Comparison of ENCODE assay signal across 12 mouse cellular contexts in genomic region chr4:150926924-150927705, GRCm38 (mm10). TPM values are rescaled to one million over a fixed set of nuclear protein-coding genes. Genes with fewer than 3 reads are reported as not detected.
DNase-seq lines count a peak whose midpoint lies in the region; ATAC-seq and TF ChIP-seq lines count a peak whose summit lies in the region.
"Had no signal": no experiment of that assay in that cellular context is flagged by ENCODE, and none has a peak within 500 bp of the region (broad histone marks: within the 10 kb centered on the region; RNA-seq: fewer than 3 reads in every experiment).

No protein-coding gene starts in this region.

- H3K4me2 ChIP-seq in kidney, embryonic 16.5 days (replicated peaks; ENCODE audit: low read depth, low read length) = no peak overlapping the region
- H3K4me2 ChIP-seq in liver, embryonic 12.5 days = no peak overlapping the region
- H3K4me2 ChIP-seq: intestine, embryonic 15.5 days had no signal

- no peak for TF ChIP-seq POLR2A in kidney, adult 2 months (IDR thresholded peaks at IDR 0.05; ENCODE audit: low read depth, low read length)

- no peaks in the 10 kb centered on the region for H3K27me3 ChIP-seq in kidney, adult 2 months (replicated peaks; ENCODE audit: control insufficient read depth, insufficient read depth, low read length)
- H3K27me3 ChIP-seq in kidney, embryonic 16.5 days (ENCODE audit: insufficient read depth, low read length) = no peaks in the 10 kb centered on the region
- H3K27me3 ChIP-seq in C2C12 (ENCODE audit: control insufficient read depth, insufficient read depth, insufficient read length) = peaks cover 3% of the 10 kb centered on the region
- H3K27me3 ChIP-seq in liver, embryonic 12.5 days (replicated peaks) = peaks cover 5% of the 10 kb centered on the region; the same call in 1 of the 2 replicates
- H3K27me3 ChIP-seq: intestine, embryonic 15.5 days had no signal

- ATAC-seq in kidney, embryonic 16.5 days (ENCODE audit: low FRiP score, low TSS enrichment) = no peak
- peak; percentile 56 for ATAC-seq in inflammation-experienced regulatory T-cells, adult 6 months
- no peak for ATAC-seq in liver, embryonic 12.5 days
- ATAC-seq: intestine, embryonic 15.5 days had no signal

- no peak overlapping the region for H3K9ac ChIP-seq in kidney, embryonic 16.5 days (replicated peaks; ENCODE audit: low read length)
- H3K9ac ChIP-seq in liver, embryonic 12.5 days = no peak overlapping the region
- H3K9ac ChIP-seq: intestine, embryonic 15.5 days had no signal

- WGBS in kidney, adult 2 months = 46% methylated on average over 14 of the region's 14 CpGs
- 40% methylated on average over 13 of the region's 14 CpGs for WGBS in kidney, embryonic 16.5 days
- 41% methylated on average over 13 of the region's 14 CpGs for WGBS in liver, embryonic 12.5 days (ENCODE audit: insufficient replicate concordance)

- no peak overlapping the region for H3ac ChIP-seq in C2C12 (ENCODE audit: control insufficient read depth, insufficient read length, low read depth)

- DNase-seq in kidney, adult 2 months = peak; percentile 13
- peak; percentile 57 for DNase-seq in R1 (ENCODE audit: low read depth, low spot score)
- DNase-seq in adrenal gland, adult 2 months = no peak
- DNase-seq in layer of hippocampus, postnatal 36 days = no peak
- DNase-seq: cerebellum, postnatal 25 days; gastrocnemius, postnatal 10 days; thymus, postnatal 25 days had no signal

- no peaks in the 10 kb centered on the region for H3K36me3 ChIP-seq in kidney, adult 2 months (ENCODE audit: control insufficient read depth, insufficient read depth, low read length)
- no peaks in the 10 kb centered on the region for H3K36me3 ChIP-seq in kidney, embryonic 16.5 days (ENCODE audit: insufficient read depth, low read length)
- no peaks in the 10 kb centered on the region for H3K36me3 ChIP-seq in C2C12 (ENCODE audit: control insufficient read depth, insufficient read depth)
- no peaks in the 10 kb centered on the region for H3K36me3 ChIP-seq in liver, embryonic 12.5 days
- H3K36me3 ChIP-seq: intestine, embryonic 15.5 days had no signal

- TF ChIP-seq CTCF in kidney, adult 2 months (conservative IDR thresholded peaks at IDR 0.05; ENCODE audit: insufficient read depth, insufficient read length, low read depth, low read length) = no peak
- no peak for TF ChIP-seq CTCF in C2C12 (IDR thresholded peaks at IDR 0.05; ENCODE audit: control insufficient read depth, insufficient read depth, insufficient read length)

- no peaks in the 10 kb centered on the region for H3K4me1 ChIP-seq in kidney, adult 2 months (ENCODE audit: control insufficient read depth, insufficient read depth, low read length)
- no peaks in the 10 kb centered on the region for H3K4me1 ChIP-seq in kidney, embryonic 16.5 days (ENCODE audit: insufficient read depth, low read length)
- H3K4me1 ChIP-seq in liver, embryonic 12.5 days = peaks cover 8% of the 10 kb centered on the region
- H3K4me1 ChIP-seq: intestine, embryonic 15.5 days had no signal

- 0 out of 2 replicates have a peak, but pooled peaks cover 2% of the 10 kb centered on the region for H3K9me3 ChIP-seq in kidney, embryonic 16.5 days (ENCODE audit: low read length)
- no peaks in the 10 kb centered on the region for H3K9me3 ChIP-seq in liver, embryonic 12.5 days (replicated peaks)
- H3K9me3 ChIP-seq: intestine, embryonic 15.5 days had no signal

- H3K4me3 ChIP-seq in kidney, adult 2 months (ENCODE audit: insufficient read depth, low read depth, low read length) = no peak overlapping the region
- no peak overlapping the region for H3K4me3 ChIP-seq in kidney, embryonic 16.5 days (ENCODE audit: low read length)
- H3K4me3 ChIP-seq in C2C12 (ENCODE audit: insufficient read depth, poor library complexity, severe bottlenecking) = no peak overlapping the region
- H3K4me3 ChIP-seq in liver, embryonic 12.5 days = no peak overlapping the region
- H3K4me3 ChIP-seq: intestine, embryonic 15.5 days had no signal

- no peaks in the 10 kb centered on the region for H3K79me2 ChIP-seq in C2C12 (ENCODE audit: control insufficient read depth, insufficient read depth)

- H3K79me3 ChIP-seq in C2C12 (ENCODE audit: low read depth) = no peaks in the 10 kb centered on the region

- no peak overlapping the region for H3K27ac ChIP-seq in kidney, adult 2 months (ENCODE audit: insufficient read depth, low read depth, low read length)
- H3K27ac ChIP-seq in kidney, embryonic 16.5 days (ENCODE audit: low read length) = no peak overlapping the region
- H3K27ac ChIP-seq in liver, embryonic 12.5 days = no peak overlapping the region
- H3K27ac ChIP-seq: intestine, embryonic 15.5 days had no signal

TF ChIP-seq in C2C12, 6 proteins besides CTCF, POLR2A, EP300 and RAD21:
- peak; percentile 66 for TF ChIP-seq USF1 (IDR thresholded peaks at IDR 0.05; ENCODE audit: low read depth)
- no peak for TF ChIP-seq MYOD1 (IDR thresholded peaks at IDR 0.05; ENCODE audit: control insufficient read depth, insufficient read length, low read depth)
TF ChIP-seq in C2C12: peak in this region for 1.

RNA-seq across cellular contexts. Expression of gene Tnfrsf9, which starts 12.8 kb away (rescaled TPM):
- 0.14 and 0.86 TPM in 2 replicates for polyA plus RNA-seq in kidney, adult 2 months (2012; rRNA removed)
- polyA plus RNA-seq in kidney, embryonic 16.5 days (2015; fragmentation: Nextera tagmentation; extraction: Ambion mirVana) = 0.26 and 0.40 TPM in 2 replicates
- 0.08 TPM for polyA plus RNA-seq in C2C12 (2012; fragmentation: generic; extraction: Trizol)
- 100 to 1,000 TPM; 101 to 158 (median 156) TPM for polyA plus RNA-seq in inflammation-experienced regulatory T-cells, adult 6 months (2017; shearing (Covaris generic))
- total RNA-seq in adrenal gland, adult 2 months (2021) = under 1 TPM in 1 of 2 experiments, not detected in 1; 0.45 TPM
- polyA plus RNA-seq in adrenal gland, adult 2 months (2012; rRNA removed) = 0.10 TPM in 1 of 2 replicates, not detected in the other
- total RNA-seq in layer of hippocampus, postnatal 36 days (2021) = under 1 TPM; 0.61 to 1.00 TPM
- 0.12 TPM in 1 of 2 replicates, not detected in the other for polyA plus RNA-seq in liver, embryonic 12.5 days (2016; fragmentation: Nextera tagmentation; extraction: Ambion mirVana)

RNA-seq across cellular contexts. Expression of gene Park7, which starts 12.9 kb away (rescaled TPM):
- polyA plus RNA-seq in kidney, adult 2 months (2012; rRNA removed) = 314 and 444 TPM in 2 replicates
- 404 and 421 TPM in 2 replicates for polyA plus RNA-seq in kidney, embryonic 16.5 days (2015; fragmentation: Nextera tagmentation; extraction: Ambion mirVana)
- 323 TPM for polyA plus RNA-seq in C2C12 (2012; fragmentation: generic; extraction: Trizol)
- 100 to 1,000 TPM; 379 to 537 (median 522) TPM for polyA plus RNA-seq in inflammation-experienced regulatory T-cells, adult 6 months (2017; shearing (Covaris generic))
- total RNA-seq in adrenal gland, adult 2 months (2021) = 100 to 1,000 TPM; 274 to 292 TPM
- polyA plus RNA-seq in adrenal gland, adult 2 months (2012; rRNA removed) = 73.0 and 78.6 TPM in 2 replicates
- 100 to 1,000 TPM; 220 to 235 TPM for total RNA-seq in layer of hippocampus, postnatal 36 days (2021)
- 326 and 344 TPM in 2 replicates for polyA plus RNA-seq in liver, embryonic 12.5 days (2016; fragmentation: Nextera tagmentation; extraction: Ambion mirVana)

Comparison
In these comparisons a context has a peak if more than half of its experiments do, and no peak if none do; other contexts are left out.
1. DNase-seq: peak in kidney, adult 2 months (single experiment) and R1 (single experiment); none in adrenal gland, adult 2 months (single experiment) and layer of hippocampus, postnatal 36 days (0 of 2).
2. RNA of gene Tnfrsf9, which starts 12.8 kb away (polyA plus RNA-seq): 101 to 158 TPM in inflammation-experienced regulatory T-cells, adult 6 months; 0.14 to 0.86 TPM in kidney, adult 2 months, 0.26 to 0.40 TPM in kidney, embryonic 16.5 days, 0.12 TPM in liver, embryonic 12.5 days, 0.08 TPM in C2C12 (single experiment) and 0.10 TPM in adrenal gland, adult 2 months; every median in the first group is over 10 times any median in the second.